Mouse (Mus musculus) liver (tissue): ENCODE data around the gene Rnf214.

ENCODE experiments used
- DNase-seq: peaks from one replicate; pipeline ENCODE4 v3.0.0-alpha.2; 2020; ENCODE audit warnings: mixed read lengths

Rnf214 gene

GRCm38 (mm10) chr9:45906355-45907077 is at the start of gene Rnf214, which contains the start of gene Pcsk7:
Gene Rnf214 (minus strand): TSS chr9:45906911.
Gene Pcsk7 (plus strand): TSS chr9:45906497.
- peak; percentile 93 for DNase-seq

- peak; percentile 89 for DNase-seq
Observed at GRCm38 (mm10) chr9:45955107-45955963, 48.6 kb upstream of the Rnf214 start, which contains the start of gene Sidt2. Gene Sidt2 (minus strand): TSS chr9:45955258.

- DNase-seq: peak; percentile 62
Observed at GRCm38 (mm10) chr9:45954294-45955106, 47.8 kb upstream of the Rnf214 start.

- DNase-seq: no peak
Observed at GRCm38 (mm10) chr9:45953511-45954293, 47.0 kb upstream of the Rnf214 start.

GRCm38 (mm10) chr9:45952890-45953289 is 46.2 kb upstream of the Rnf214 start:
- no peak for DNase-seq

GRCm38 (mm10) chr9:45952057-45952456 is 45.3 kb upstream of the Rnf214 start:
- no peak for DNase-seq

- no peak for DNase-seq
Observed at GRCm38 (mm10) chr9:45946872-45947183, 40.1 kb upstream of the Rnf214 start.

GRCm38 (mm10) chr9:45946182-45946871 is 39.6 kb upstream of the Rnf214 start:
- no peak for DNase-seq

GRCm38 (mm10) chr9:45945721-45946120 is 39.0 kb upstream of the Rnf214 start:
- no peak for DNase-seq

- DNase-seq: no peak
Observed at GRCm38 (mm10) chr9:45944506-45945400, 38.0 kb upstream of the Rnf214 start.

- DNase-seq: peak; percentile 44
Observed at GRCm38 (mm10) chr9:45943628-45944505, 37.2 kb upstream of the Rnf214 start.

GRCm38 (mm10) chr9:45942916-45943315 is 36.2 kb upstream of the Rnf214 start:
- DNase-seq: peak; percentile 60

GRCm38 (mm10) chr9:45942464-45942863 is 35.8 kb upstream of the Rnf214 start:
- DNase-seq: peak; percentile 55

- peak; percentile 82 for DNase-seq
Observed at GRCm38 (mm10) chr9:45941329-45941888, 34.7 kb upstream of the Rnf214 start.

GRCm38 (mm10) chr9:45939794-45940193 is 33.1 kb upstream of the Rnf214 start:
- DNase-seq: no peak

- DNase-seq: no peak
Observed at GRCm38 (mm10) chr9:45938952-45939637, 32.4 kb upstream of the Rnf214 start.

- DNase-seq: no peak
Observed at GRCm38 (mm10) chr9:45938088-45938487, 31.4 kb upstream of the Rnf214 start.

- DNase-seq: peak; percentile 60
Observed at GRCm38 (mm10) chr9:45936883-45937282, 30.2 kb upstream of the Rnf214 start.
